Mouse (Mus musculus) lung, postnatal 4 days (tissue): Measurements from ENCODE around the gene Mprip.
"Not testable (repeated sequence)": the region's sequence is repeated elsewhere in the genome, so short reads cannot be mapped to it uniquely, and the experiment has no call there.

Experiments used
- DNase-seq, 2 experiments: peaks; one replicate each; pipeline ENCODE4 v3.0.0; 2021

The Mprip gene

DNA sequence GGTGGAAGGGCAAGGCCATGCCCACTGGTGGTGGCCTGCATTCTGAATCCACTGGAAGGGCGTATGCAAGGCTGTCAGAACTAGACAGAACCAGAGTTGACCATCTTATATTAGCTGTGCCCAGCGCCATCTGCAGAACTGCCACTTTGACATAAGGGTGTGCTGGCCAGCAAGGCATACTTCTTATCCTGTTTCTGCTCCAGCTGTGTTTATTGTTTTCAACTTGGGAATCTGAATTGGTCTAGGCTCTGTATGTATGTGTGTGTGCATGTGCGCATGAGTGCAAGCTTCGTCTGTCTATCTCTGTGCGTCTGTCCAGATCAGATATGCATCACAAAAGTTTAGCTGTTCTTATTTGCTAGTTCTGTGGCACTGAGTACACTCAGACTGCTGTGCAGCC is 58.1 kb downstream of the Mprip start:
- DNase-seq = peak in 1 of 2 experiments; percentile 67

DNA sequence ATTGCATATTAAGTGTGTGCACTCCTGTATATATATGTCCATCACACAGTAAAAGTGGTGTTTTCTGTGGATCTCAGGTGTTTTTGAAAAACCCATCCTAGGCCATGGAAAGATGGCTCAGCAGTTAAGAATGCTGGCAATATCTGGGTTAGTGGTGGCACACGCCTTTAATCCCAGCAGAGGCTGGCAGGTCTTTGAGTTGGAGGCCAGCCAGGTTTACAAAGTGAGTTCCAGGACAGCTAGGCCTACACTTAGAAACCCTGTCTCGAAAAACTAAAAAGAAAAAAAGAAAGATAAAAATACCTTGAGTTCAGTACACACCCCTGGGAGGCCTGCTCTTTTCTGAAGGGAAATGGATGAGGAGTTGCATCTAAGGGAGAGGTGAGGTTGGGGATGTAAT is 60.3 kb downstream of the Mprip start:
- DNase-seq = no peak

DNA sequence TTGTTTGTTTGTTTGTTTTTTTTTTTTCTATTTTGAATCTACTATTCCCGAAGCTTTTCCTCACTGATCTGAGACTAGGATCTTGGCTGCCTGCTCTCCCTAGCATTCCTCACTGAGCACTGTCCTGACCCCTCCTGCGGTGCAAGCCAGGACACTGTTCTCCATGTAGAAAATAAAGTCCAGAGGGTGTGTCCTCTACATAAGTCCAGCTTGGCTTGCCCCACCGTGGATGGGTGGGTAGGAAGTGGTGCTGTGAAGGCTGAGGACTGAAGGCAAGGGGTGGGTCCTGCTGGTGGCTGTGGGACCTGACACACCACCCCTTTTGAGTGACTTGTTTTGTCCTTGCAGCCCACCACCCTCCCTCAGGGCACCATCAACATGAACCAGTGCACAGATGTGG is 66.1 kb downstream of the Mprip start:
- no peak for DNase-seq

DNA sequence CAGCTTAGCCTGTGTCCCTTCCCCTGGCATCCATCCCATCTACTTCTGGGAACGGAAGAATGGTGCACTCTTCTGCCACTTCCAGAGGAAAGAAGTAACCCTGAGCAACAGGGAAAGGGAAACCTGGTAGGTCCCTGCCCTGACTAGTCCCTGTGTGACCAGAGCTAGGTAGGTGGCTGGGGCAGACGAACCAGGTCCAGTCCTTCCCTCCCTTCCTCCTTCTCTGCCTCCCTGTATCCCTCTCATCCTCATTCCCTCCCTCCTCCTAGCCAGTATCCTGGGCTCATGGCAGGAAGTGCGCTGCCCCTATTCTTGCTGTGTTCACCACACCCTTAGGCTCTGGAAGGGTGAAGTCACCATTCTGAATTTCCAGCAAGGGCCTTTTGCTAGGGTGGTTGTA is 70.7 kb downstream of the Mprip start:
- no peak for DNase-seq

DNA sequence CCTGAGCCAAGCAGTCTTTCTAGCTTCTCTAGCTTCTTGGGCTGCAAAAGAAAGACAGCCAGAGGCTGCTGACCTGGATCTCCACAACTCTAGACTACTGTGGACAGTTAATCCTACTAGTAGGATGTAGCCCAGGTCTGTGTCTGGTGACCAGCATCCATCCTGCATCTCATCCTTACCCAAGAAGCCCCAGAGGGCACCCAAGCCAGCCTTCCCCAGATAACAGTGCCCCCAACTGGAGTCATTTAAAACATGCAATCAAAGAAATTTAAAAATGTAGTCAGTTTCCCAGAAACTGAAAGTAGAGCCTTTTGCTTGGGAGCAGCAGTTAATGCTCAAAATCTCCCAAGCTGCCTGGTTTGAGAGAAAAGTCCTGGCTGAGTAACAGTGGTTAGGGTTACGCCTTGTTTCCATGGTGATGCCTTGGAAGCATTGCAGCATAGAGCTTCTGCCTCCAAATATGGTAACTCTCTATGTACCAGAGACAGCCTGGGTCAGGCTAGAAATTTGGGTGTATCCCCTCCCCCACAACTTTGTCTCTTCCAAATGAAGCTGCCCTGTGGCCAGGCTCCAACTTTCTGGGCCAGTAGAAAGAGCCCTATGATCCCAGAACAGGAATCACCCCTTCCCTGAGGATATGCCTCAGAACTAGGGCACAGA is 71.4 kb downstream of the Mprip start:
- DNase-seq = peak; percentile 77 to 83

DNA sequence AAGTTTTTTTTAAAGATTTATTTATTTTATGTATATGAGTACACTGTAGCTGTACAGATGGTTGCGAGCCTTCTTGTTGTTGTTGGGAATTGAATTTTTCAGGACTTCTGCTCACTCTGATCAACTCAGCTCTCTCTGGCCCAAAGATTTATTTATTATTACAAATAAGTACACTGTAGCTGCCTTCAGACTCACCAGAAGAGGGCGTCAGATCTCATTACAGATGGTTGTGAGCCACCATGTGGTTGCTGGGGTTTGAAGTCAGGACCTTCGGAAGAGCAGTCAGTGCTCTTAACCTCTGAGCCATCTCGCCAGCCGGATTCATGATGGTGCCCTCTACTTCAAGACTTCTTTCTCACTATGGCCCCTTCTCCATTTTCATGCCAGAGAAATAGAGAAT is 72.5 kb downstream of the Mprip start:
- not testable (repeated sequence) for DNase-seq

DNA sequence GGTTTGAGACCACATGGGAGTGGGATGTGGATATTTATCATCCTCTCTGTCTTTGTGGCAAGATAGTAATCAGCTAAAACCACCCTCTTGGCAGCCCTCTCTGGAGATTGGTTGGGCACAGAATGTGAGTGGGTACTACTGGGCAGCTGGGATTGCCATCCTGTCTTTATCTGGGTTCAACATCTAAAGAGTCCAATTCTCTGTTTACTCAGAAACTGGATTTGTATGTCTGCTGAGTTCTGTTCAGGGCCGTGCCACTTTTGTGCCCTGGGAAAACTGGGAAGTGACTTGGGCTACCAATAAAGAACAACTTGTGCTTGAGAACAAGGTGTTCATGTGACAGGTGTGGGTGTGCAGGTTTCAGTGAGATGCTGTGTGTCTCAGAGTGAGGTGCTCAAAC is 73.2 kb downstream of the Mprip start:
- DNase-seq = no peak

DNA sequence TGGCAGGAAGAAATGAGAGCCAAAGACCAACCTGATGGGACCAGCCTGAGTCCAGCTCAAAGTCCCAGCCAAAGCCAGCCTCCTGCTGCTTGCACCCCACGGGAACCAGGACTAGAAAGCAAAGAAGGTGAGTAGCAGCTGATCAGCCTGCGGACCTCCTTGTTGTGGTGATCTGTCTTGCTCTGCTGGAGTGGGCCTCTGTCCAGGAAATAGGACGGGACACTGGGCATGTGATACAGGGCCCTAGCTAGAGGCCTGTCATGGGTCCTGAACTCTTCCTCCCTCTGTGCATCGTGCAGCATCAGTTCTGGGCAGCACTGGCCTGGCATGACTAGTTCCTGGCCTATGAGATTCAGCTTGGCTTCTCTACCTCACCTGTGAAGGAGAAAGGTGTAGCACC is 74.8 kb downstream of the Mprip start:
- not testable (repeated sequence) for DNase-seq

DNA sequence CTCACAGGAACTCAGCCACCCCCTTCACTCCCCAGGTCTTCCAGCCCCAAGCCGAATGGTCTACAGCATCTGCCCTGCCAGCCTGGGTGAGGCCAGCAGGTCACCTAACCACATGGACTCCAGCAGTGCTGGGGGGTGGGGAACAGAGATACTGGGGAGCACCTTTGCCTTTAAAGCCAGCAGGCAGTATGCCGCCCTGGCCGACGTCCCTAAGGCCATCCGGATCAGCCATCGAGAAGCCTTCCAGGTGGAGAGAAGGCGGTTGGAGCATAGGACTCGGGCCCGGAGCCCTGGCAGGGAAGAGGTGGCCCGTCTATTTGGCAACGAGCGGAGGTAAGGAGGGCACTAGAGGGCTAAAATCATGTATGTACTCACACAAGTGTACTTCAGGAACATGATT is 76.1 kb downstream of the Mprip start:
- DNase-seq = no peak

DNA sequence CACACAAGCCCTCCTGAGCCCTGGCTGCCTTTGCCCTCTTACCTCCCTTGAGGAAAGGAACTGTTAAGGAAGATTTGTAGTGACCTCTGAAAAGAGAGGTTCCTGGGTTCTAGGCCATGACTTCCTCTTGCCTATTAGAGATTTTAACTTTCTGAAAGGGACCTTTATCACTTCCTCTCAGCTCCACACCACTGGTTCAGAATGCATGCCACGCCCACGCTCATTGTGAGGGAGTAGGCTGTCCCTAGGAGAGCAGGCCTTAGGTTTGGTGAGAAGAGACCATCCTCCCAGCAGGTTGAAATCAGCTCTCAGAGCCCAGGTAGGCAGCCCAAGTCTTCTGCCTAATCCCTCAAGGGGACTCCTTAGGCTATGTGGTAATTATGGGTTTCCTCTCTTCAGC is 78.9 kb downstream of the Mprip start:
- DNase-seq = no peak

DNA sequence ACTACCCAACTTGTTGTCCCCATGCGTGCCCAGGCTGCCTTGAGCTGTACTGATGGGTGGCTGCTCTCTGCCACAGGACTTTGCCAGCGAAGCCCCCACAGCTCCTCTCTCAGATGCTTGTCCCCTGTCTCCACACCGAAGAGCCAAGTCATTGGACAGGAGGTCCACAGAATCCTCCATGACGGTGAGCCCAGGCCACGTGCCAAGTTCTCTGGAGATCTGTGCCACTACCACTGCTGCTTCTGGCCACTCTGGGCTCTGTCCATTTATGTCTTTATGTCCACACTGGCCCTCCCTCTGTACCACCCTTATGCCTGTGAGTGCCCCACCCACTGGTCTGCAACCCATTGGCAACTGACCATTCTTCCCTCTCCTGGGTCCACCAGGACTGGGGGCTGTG is 80.8 kb downstream of the Mprip start:
- no peak for DNase-seq

DNA sequence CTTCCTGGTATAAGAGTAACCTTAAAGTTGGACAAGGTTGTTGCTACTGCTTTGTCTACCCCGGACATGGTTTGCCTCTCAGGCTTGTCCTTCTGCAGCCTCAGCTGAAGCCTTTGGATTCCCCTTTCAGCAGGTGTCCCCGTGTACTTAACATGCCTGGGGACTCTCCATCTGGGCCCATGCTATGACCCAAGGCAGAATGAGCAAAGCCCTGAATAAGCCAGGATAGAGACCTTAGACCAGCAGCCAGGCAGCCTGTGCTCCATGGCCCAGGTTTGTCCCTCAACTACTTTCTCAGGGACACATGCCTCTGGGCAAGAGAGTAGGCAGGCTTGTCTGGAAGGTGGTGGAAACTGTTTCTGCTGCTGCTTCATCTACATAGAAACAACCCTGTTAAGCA is 82.2 kb downstream of the Mprip start:
- DNase-seq = no peak

DNA sequence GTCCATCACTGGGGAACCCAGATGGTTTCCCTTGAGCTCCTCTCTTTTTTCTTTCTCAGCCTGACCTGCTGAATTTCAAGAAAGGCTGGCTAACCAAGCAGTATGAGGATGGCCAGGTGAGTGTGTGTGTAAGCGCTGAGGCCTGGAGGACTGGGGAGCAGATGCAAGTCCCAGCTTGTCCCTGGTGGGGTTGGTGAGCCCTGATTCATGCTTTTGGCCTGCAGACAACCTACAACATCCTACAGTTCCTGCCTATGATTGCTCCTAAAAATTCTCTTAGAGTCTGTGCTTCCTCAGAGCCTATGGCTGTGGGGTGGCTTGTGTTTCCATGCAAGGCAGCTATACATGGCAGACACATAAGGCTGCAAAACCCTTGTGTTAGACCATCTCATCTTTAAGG is 82.6 kb downstream of the Mprip start:
- no peak for DNase-seq

DNA sequence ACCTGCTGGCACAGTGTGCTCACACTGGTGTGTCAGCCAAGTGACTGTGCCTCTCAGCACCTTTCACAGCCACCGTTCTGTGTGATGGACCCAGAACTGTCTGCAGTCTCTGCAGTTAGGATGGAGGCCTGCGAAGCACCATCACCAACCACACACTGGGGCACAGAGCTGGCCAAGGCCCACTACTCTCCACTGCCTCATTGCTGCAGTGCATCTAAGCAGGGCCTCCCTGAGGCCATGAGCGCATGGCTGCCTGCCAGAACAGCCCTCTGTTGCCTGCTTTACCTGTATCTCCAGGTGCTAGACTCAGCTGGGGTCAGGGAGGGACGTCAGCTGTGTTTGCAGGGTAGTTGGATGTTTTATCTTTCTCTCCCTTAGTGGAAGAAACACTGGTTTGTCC is 83.3 kb downstream of the Mprip start:
- DNase-seq = no peak

DNA sequence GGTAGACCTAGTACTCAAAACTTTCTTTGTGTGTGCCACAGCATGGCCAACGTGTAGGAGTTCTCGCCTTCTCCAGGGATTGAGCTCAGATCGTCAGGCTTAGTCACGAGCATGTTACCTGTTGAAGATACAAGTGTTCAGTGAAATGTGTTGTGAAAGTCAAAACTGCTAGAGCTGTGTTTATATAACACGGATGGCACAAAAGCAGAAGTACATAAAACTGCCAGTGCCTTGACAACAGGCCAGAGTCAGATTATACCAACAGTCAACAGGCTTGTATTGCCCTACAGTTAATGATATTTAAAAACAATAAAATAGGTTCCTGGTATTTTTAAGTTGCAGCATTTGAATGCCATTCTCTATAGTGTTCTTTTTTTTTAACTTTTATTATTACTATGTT is 84.7 kb downstream of the Mprip start:
- no peak for DNase-seq

DNA sequence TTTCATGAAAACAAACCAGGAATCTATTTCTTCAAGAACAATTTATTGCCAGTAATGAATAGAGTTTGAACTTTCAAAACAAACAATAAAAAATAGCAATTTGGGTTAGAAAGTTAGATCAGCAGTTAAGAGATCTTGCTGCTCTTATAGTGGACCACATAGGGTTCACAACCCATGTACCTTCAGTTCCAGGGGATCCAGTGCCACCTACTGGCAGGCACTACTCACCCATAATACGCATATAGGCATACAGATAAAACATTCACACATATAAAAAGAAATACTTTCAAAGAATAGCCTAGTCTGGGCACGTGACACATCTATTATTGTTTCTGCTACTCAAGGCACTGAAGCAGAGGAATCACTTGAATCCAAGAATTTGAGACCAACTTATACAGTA is 85.5 kb downstream of the Mprip start:
- peak; percentile 50 to 68 for DNase-seq

DNA sequence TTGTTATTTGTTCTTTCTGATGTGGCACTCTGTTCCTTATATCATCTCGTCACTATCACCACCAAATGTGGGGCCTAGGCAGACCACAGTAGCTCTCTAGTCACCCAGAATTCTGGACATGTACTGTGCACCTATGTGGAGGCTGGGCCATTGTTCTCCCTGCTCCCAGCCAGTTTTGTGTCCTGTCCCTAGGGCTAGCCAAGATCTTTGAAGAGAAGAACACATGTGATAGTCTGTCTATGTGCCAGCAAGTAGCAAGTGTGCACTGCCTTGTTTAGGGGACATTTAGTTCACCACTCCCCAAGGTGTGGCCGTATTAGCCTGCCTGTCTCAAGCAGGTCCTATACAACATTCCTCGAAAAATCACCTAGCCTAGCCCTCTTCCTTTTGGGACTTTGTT is 87.9 kb downstream of the Mprip start:
- DNase-seq = no peak

DNA sequence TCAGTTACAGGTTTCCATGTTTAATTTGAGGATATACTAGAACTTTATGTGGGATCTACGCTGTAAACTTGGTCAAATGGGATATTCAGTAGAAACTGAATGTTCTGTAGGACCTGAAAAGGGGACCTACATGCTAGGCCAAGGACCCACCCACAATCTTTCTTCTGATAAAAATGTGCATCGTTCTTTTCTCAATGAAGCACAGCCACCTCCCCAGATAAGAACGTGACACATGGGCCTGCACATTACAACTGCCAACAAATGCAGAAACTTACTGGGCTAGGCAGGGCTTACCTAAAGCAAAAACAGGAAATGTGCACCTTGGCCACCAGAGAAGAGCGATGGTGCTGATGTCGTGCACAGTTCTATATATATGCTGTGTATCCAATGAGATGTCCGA is 93.4 kb downstream of the Mprip start:
- no peak for DNase-seq

DNA sequence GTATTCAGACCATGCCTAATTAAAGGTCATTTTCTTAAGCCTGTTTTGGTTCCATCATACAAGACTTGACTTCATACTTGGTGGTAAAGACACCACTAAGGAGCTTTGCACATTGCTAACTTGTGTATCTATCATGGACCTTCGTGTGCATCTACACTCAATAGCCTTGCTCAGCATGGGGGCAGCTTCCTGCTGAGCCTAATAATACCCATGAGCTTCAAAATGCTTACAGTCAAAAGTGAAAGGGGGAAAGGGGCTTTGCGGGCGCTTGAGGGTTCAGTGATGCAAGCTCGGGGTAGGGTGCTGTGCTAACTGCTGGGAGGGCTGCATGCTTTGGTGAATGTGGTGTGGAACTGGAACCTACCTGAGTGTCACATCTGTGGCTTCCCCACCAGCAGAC is 95.2 kb downstream of the Mprip start:
- no peak for DNase-seq

DNA sequence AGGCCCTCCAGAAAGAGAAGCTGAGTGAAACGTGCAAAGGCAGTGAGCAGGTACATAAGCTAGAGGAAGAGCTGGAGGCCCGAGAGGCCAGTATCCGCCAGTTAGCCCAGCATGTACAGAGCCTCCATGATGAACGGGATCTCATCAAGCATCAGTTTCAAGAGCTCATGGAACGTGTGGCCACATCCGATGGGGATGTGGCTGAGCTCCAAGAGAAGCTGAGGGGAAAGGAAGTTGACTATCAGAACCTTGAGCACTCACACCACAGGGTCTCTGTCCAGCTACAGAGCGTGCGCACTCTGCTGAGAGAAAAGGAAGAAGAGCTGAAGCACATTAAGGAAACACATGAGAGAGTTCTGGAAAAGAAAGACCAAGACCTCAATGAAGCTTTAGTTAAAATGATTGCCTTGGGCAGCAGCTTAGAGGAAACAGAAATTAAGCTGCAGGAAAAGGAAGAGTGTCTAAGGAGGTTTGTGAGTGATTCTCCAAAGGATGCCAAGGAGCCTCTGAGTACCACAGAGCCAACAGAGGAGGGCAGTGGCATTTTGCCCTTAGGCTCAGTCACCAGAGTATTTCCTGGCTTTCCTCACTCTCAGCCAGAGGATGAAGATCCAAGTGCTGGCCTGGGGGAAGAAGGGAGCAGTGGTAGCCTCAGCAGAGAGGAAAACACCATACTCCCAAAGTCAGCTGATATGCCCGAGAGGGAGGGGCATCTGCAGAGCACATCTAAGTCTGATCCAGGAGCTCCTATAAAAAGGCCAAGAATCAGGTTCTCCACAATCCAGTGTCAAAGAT is 97.3 kb downstream of the Mprip start:
- DNase-seq = no peak

DNA sequence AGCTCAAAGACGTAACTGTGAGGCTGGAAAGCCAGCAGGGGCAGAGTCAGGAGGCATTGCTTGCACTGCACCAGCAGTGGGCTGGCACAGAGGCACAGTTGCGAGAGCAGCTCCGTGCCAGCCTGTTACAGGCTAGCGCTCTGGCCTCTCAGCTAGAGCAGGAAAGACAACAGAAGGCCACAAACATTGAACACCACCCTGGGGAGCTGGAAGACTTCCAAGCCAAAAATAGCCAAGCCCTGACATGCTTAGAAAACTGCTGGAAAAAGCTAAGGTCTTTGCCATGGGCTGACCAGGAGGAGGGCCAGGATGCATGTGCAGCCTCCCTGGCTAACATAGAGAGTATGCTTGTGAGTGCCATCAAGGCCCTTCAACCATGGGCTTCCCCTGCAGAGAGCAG is 98.1 kb downstream of the Mprip start:
- DNase-seq = peak; percentile 39 to 57

DNA sequence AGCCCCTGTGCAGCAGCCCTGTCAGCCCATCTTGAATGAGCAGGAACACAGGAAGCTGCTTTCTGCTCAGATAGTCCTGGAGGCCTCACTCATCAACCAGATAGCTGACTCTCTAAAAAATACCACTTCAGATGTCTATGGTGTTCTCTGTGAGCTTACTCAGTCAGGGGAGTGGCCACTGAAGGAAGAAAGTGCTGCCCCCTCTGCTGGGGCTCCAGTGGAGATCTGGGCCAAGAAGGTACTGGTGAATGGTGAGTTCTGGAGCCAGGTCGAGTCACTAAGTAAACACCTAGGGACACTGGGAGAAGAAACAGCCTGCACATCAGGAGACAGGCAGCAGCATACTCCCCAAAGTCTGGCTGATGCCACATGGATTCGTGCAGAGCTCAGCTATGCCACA is 98.5 kb downstream of the Mprip start:
- no peak for DNase-seq

DNA sequence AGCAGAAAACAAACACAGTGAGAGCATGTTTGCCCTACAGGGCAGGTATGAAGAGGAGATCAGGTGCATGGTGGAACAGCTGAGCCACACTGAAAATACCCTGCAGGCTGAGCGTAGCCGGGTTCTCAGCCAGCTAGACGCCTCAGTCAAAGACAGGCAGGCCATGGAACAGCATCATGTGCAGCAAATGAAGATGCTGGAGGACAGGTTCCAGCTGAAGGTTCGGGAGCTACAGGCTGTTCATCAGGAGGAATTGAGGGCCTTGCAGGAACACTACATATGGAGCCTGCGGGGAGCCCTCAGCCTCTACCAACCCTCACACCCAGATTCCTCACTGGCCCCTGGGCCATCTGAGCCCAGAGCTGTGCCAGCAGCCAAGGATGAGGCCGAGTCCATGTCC is 99.7 kb downstream of the Mprip start:
- DNase-seq = no peak

DNA sequence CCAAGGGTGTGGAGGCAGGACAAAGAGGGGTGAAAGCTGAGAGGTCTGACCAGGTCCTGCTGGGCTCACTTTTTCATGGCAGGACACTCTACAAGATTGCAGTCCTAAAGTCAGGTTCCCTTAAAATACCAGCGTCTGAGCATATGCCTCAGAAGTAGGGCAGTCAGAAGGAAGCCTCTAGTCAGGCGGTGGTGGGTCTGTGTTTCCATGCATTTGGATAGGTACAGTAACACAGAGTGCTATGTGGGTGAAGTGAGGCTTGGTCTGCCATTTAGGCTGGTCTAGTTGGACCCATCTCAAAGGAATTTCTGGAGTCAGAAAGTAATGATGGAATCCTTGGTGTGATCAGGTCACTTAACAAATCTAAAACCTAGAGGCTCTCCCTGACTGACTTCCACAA is 108.2 kb downstream of the Mprip start:
- no peak for DNase-seq

DNA sequence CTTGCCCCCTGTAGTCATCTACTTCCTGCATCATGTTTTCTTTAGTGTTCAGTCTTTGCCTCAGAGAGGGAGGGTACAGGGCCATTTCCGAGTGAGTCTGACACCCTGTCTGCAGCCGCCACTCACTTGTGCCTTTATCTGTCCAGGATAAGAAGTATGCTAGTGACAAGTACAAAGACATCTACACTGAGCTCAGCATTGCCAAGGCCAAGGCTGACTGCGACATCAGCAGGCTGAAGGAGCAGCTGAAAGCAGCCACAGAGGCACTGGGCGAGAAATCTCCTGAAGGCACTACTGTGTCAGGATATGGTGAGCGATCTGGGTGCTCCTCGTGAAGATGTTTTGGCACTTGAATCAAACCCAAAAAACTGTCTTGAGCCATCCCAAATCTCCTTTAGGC is 108.6 kb downstream of the Mprip start:
- no peak for DNase-seq
